Mouse (Mus musculus): ENCODE data around the gene Fnip2. TPM values are rescaled to one million over a fixed set of nuclear protein-coding genes. Genes with fewer than 3 reads are reported as not detected.
A peak's percentile ranks its signal among the peaks of the same experiment; 100 is the strongest.

Fnip2 gene
- total and polyA plus RNA-seq, 2 experiments from 2014 or later = 6.9 to 30.3 TPM

GRCm38 (mm10) chr3:79434985-79435384 lies 132.6 kb downstream of the Fnip2 start:
- no peak for DNase-seq (ENCODE audit: low spot score)
- Histone ChIP-seq H3K4me1 (ENCODE audit: insufficient read depth, low read length) (no peaks in the 10 kb centered on the region), H3K27me3 (ENCODE audit: insufficient read depth, low read length) (no peaks in the 10 kb centered on the region), H3K4me2 (ENCODE audit: low read depth, low read length, poor library complexity, severe bottlenecking) (no peak overlapping the region), H3K9me3 (ENCODE audit: low read length) (no peaks in the 10 kb centered on the region), H3K36me3 (ENCODE audit: insufficient read depth, low read length) (no peaks in the 10 kb centered on the region), H3K4me3 (ENCODE audit: low read depth, low read length) (no peak overlapping the region), H3K9ac (replicated peaks; ENCODE audit: low read length, poor library complexity, severe bottlenecking) (no peak overlapping the region), H3K27ac (ENCODE audit: low read depth, low read length) (no peak overlapping the region)
- no peak for TF ChIP-seq CTCF (IDR thresholded peaks at IDR 0.05)
- 37% methylated on average over 5 of the region's 5 CpGs for WGBS
- ATAC-seq (ENCODE audit: low FRiP score) = no peak

GRCm38 (mm10) chr3:79434436-79434835 lies 133.2 kb downstream of the Fnip2 start:
- no peak for TF ChIP-seq CTCF (IDR thresholded peaks at IDR 0.05)
- 78% methylated on average over 9 of the region's 9 CpGs for whole genome bisulfite sequencing
- no peak for ATAC-seq (ENCODE audit: low FRiP score)
- Histone ChIP-seq H3K9me3 (ENCODE audit: low read length) (no peaks in the 10 kb centered on the region), H3K36me3 (ENCODE audit: insufficient read depth, low read length) (no peaks in the 10 kb centered on the region), H3K27ac (ENCODE audit: low read depth, low read length) (no peak overlapping the region), H3K4me2 (ENCODE audit: low read depth, low read length, poor library complexity, severe bottlenecking) (no peak overlapping the region), H3K27me3 (ENCODE audit: insufficient read depth, low read length) (no peaks in the 10 kb centered on the region), H3K4me1 (ENCODE audit: insufficient read depth, low read length) (no peaks in the 10 kb centered on the region), H3K9ac (replicated peaks; ENCODE audit: low read length, poor library complexity, severe bottlenecking) (no peak overlapping the region), H3K4me3 (ENCODE audit: low read depth, low read length) (no peak overlapping the region)
- DNase-seq (ENCODE audit: low spot score) = no peak

GRCm38 (mm10) chr3:79433593-79433992 lies 134.0 kb downstream of the Fnip2 start:
- Histone ChIP-seq H3K9ac (replicated peaks; ENCODE audit: low read length, poor library complexity, severe bottlenecking) (no peak overlapping the region), H3K4me3 (ENCODE audit: low read depth, low read length) (no peak overlapping the region), H3K9me3 (ENCODE audit: low read length) (no peaks in the 10 kb centered on the region), H3K4me1 (ENCODE audit: insufficient read depth, low read length) (no peaks in the 10 kb centered on the region), H3K27ac (ENCODE audit: low read depth, low read length) (no peak overlapping the region), H3K27me3 (ENCODE audit: insufficient read depth, low read length) (no peaks in the 10 kb centered on the region), H3K36me3 (ENCODE audit: insufficient read depth, low read length) (no peaks in the 10 kb centered on the region), H3K4me2 (ENCODE audit: low read depth, low read length, poor library complexity, severe bottlenecking) (no peak overlapping the region)
- TF ChIP-seq CTCF (IDR thresholded peaks at IDR 0.05) = peak; percentile 50
- ATAC-seq (ENCODE audit: low FRiP score) = no peak
- DNase-seq (ENCODE audit: low spot score) = no peak

GRCm38 (mm10) chr3:79425441-79425840 lies 142.2 kb downstream of the Fnip2 start:
- Histone ChIP-seq H3K36me3 (ENCODE audit: insufficient read depth, low read length) (no peaks in the 10 kb centered on the region), H3K27me3 (ENCODE audit: insufficient read depth, low read length) (no peaks in the 10 kb centered on the region), H3K27ac (ENCODE audit: low read depth, low read length) (no peak overlapping the region), H3K4me3 (ENCODE audit: low read depth, low read length) (no peak overlapping the region), H3K9me3 (ENCODE audit: low read length) (no peaks in the 10 kb centered on the region), H3K4me1 (ENCODE audit: insufficient read depth, low read length) (no peaks in the 10 kb centered on the region), H3K4me2 (ENCODE audit: low read depth, low read length, poor library complexity, severe bottlenecking) (no peak overlapping the region), H3K9ac (replicated peaks; ENCODE audit: low read length, poor library complexity, severe bottlenecking) (no peak overlapping the region)
- DNase-seq (ENCODE audit: low spot score) (no peak), ATAC-seq (ENCODE audit: low FRiP score) (no peak)
- 79% methylated on average over 1 of the region's 1 CpGs for WGBS
- no peak for TF ChIP-seq CTCF (IDR thresholded peaks at IDR 0.05)

GRCm38 (mm10) chr3:79418921-79419320 lies 148.7 kb downstream of the Fnip2 start:
- Histone ChIP-seq H3K4me1 (ENCODE audit: insufficient read depth, low read length) (0 out of 2 replicates have a peak, but pooled peaks cover 4% of the 10 kb centered on the region), H3K27me3 (ENCODE audit: insufficient read depth, low read length) (no peaks in the 10 kb centered on the region), H3K27ac (ENCODE audit: low read depth, low read length) (no peak overlapping the region), H3K4me3 (ENCODE audit: low read depth, low read length) (no peak overlapping the region), H3K4me2 (ENCODE audit: low read depth, low read length, poor library complexity, severe bottlenecking) (no peak overlapping the region), H3K9ac (replicated peaks; ENCODE audit: low read length, poor library complexity, severe bottlenecking) (no peak overlapping the region), H3K9me3 (ENCODE audit: low read length) (no peaks in the 10 kb centered on the region), H3K36me3 (ENCODE audit: insufficient read depth, low read length) (no peaks in the 10 kb centered on the region)
- DNase-seq (ENCODE audit: low spot score) (no peak), ATAC-seq (ENCODE audit: low FRiP score) (no peak)
- WGBS = 85% methylated on average over 14 of the region's 14 CpGs
- TF ChIP-seq CTCF (IDR thresholded peaks at IDR 0.05) = no peak

- Histone ChIP-seq H3K4me1 (ENCODE audit: insufficient read depth, low read length) (0 out of 2 replicates have a peak, but pooled peaks cover 4% of the 10 kb centered on the region), H3K9ac (replicated peaks; ENCODE audit: low read length, poor library complexity, severe bottlenecking) (no peak overlapping the region), H3K27me3 (ENCODE audit: insufficient read depth, low read length) (no peaks in the 10 kb centered on the region), H3K4me2 (ENCODE audit: low read depth, low read length, poor library complexity, severe bottlenecking) (no peak overlapping the region), H3K27ac (ENCODE audit: low read depth, low read length) (peak overlapping the region; percentile 28; the same call in 1 of the 2 replicates), H3K36me3 (ENCODE audit: insufficient read depth, low read length) (no peaks in the 10 kb centered on the region), H3K9me3 (ENCODE audit: low read length) (no peaks in the 10 kb centered on the region), H3K4me3 (ENCODE audit: low read depth, low read length) (no peak overlapping the region)
- DNase-seq (ENCODE audit: low spot score) (peak; percentile 23), ATAC-seq (ENCODE audit: low FRiP score) (peak; percentile 44; the same call in 1 of the 2 replicates)
- WGBS = 17% methylated on average over 4 of the region's 4 CpGs
- peak; percentile 19; the same call in 1 of the 2 replicates for TF ChIP-seq CTCF (IDR thresholded peaks at IDR 0.05)
Observed at GRCm38 (mm10) chr3:79416944-79417680, 150.5 kb downstream of the Fnip2 start.

Measured in midbrain, postnatal 0 days (tissue).